Mouse (Mus musculus) left cerebral cortex, adult 2 months (tissue): ENCODE measurements around the gene Utp6. TPM values are rescaled to one million over a fixed set of nuclear protein-coding genes. Genes with fewer than 3 reads are reported as not detected.

ENCODE experiments used
- DNase-seq, 2 experiments: peaks; one replicate each; pipeline ENCODE4 v3.0.0; 2021 to 2022; ENCODE audit warnings: low spot score in 2 of 2, mixed read lengths in 1 of 2; ENCODE audit errors: extremely low spot score in 1 of 2
- H3K27ac ChIP-seq: fragments of 200-600 bp; 2 replicates; pipeline ENCODE4 v1.8.1; 2022
- H3K4me3 ChIP-seq: fragments of 200-600 bp; 2 replicates; pipeline ENCODE4 v1.8.1; 2022
- CTCF ChIP-seq: fragments of 200-600 bp; IDR thresholded peaks from 2 replicates; pipeline ENCODE4 v1.8.1; 2022; ENCODE audit warnings: antibody characterized with exemption, mild to moderate bottlenecking, moderate library complexity
- intact Hi-C: fragments of 180-260 bp; cut with DNase I; formaldehyde crosslinking; loops from one replicate; pipeline ENCODE4 v1.15.1; 2025
- total RNA-seq, 2 experiments: library from RNA; stranded (reverse); gene quantifications; 2 replicates each; pipeline ENCODE4 v1.2.3; 2021

Gene Utp6
- total RNA-seq, 2 experiments from 2014 or later: 23.2 to 28.3 TPM

- intact Hi-C loops: no loop called here
- H3K27ac ChIP-seq: no peak overlapping the region
- TF ChIP-seq CTCF: no peak
- no peak for DNase-seq
- H3K4me3 ChIP-seq: no peak overlapping the region
Observed at GRCm38 (mm10) chr11:79890822-79891221, 71.4 kb downstream of the Utp6 start.

DNA sequence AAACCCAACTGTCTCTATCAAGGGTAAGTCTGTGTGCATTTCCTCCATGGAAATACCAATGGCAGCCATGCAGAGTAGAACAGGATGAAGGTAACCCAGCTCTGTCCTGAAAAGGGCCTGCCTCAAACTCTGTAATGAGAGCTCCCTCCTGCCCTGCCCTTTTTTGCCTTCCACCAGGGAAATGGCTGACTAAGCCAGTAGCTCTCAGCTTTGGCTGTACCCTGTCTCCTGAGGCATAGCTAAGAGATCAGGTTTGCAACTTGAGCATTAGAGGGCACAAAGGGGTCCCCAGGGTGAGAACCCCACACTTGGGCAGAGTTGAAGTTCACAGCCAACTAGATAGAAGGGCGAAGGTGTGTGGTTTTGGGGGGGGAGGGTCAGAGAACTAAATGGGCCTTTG lies 75.2 kb downstream of the Utp6 start:
- Histone ChIP-seq H3K27ac (no peak overlapping the region), H3K4me3 (no peak overlapping the region)
- intact Hi-C loops: no loop called here
- TF ChIP-seq CTCF: no peak
- DNase-seq: no peak

DNA sequence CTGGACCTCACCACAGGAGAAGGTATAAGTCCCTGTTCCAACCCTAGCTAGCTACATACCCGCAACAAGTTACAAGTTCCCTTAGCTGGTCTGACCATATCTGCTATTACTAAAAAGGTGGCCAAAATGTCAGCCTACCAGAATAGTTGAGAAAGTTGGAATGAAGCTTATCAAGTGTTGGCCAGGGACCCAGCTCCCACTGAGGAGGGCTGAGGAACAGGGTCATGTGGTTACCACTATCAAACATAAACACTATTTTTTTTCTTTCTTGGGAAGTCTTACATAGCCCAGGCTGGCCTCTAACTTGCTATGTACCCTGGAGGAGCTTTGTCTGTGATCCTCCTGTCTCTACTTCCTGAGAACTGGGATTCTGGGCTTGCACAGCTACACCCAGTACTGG lies 75.8 kb downstream of the Utp6 start:
- no peak for DNase-seq
- H3K27ac ChIP-seq: no peak overlapping the region
- intact Hi-C loops: no loop called here
- TF ChIP-seq CTCF: no peak
- no peak overlapping the region for H3K4me3 ChIP-seq

- H3K27ac ChIP-seq: no peak overlapping the region
- no peak for TF ChIP-seq CTCF
- DNase-seq: no peak
- intact Hi-C loops: no loop called here
- no peak overlapping the region for H3K4me3 ChIP-seq
Observed at GRCm38 (mm10) chr11:79885713-79886393, 76.3 kb downstream of the Utp6 start.

DNA sequence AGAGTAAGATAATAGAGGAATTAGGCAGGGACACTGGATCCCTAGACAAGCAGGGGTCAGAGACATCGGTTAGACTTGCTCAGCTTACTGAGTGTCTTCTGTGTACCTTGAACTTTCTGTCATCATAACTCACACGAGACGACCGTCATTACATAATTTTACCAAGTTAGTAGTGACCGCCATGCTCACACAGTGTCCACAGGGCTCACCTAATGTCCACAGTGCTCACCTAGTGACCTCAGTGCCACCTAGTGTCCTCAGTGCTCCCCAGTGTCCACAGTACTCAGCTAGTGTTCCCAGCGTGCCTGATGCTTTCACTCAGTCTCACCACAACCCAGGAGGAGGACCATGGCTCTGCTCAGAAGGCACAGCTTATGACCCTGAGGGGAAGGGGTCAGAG lies 77.4 kb downstream of the Utp6 start:
- Histone ChIP-seq H3K27ac (no peak overlapping the region), H3K4me3 (no peak overlapping the region)
- TF ChIP-seq CTCF: no peak
- intact Hi-C loops: no loop called here
- no peak for DNase-seq

Other genes starting within 250 kb of the Utp6 start
- gene Suz12, start 30.7 kb upstream of the Utp6 start, total RNA-seq: 10 to 100 TPM; 33.4 to 34.0 TPM
- gene Crlf3, start 118.6 kb upstream of the Utp6 start, total RNA-seq: 10 to 100 TPM; 12.3 to 15.4 TPM
- 1 to 10 TPM; 3.1 to 3.6 TPM for gene Atad5, start 127.0 kb upstream of the Utp6 start, total RNA-seq
- gene Tefm, start 179.8 kb upstream of the Utp6 start, total RNA-seq: 10 to 100 TPM in 1 of 2 experiments, 1 to 10 TPM in 1; 8.0 to 10.6 TPM
- gene Adap2, start 191.7 kb upstream of the Utp6 start, total RNA-seq: 1 to 10 TPM; 6.2 to 9.0 TPM
- 1 to 10 TPM; 3.5 to 3.7 TPM for gene Rnf135, start 221.5 kb upstream of the Utp6 start, total RNA-seq
- gene Rhot1, start 246.6 kb upstream of the Utp6 start, total RNA-seq: 10 to 100 TPM; 70.0 to 70.1 TPM